Mouse (Mus musculus) midbrain, embryonic 10.5 days (tissue): Measurements from ENCODE around the gene Ofd1. TPM values are rescaled to one million over a fixed set of nuclear protein-coding genes. Genes with fewer than 3 reads are reported as not detected.

Experiments used
- DNase-seq: peaks from one replicate; pipeline ENCODE4 v3.0.0-alpha.2; 2017; ENCODE audit warnings: low spot score
- H3K27ac ChIP-seq: fragments of 300-500 bp; sonication (generic); replicated peaks from 2 replicates; pipeline ENCODE4 v1.5.1; 2016; ENCODE audit warnings: mild to moderate bottlenecking
- H3K27me3 ChIP-seq: fragments of 300-500 bp; sonication (generic); 2 replicates; pipeline ENCODE4 v1.6.1; 2016; ENCODE audit warnings: low read depth, mild to moderate bottlenecking; ENCODE audit not compliant: poor library complexity, severe bottlenecking
- H3K36me3 ChIP-seq: fragments of 300-500 bp; sonication (generic); 2 replicates; pipeline ENCODE4 v1.6.1; 2016; ENCODE audit warnings: mild to moderate bottlenecking, moderate library complexity
- H3K4me1 ChIP-seq: fragments of 300-500 bp; sonication (generic); 2 replicates; pipeline ENCODE4 v1.6.1; 2016
- H3K4me3 ChIP-seq: fragments of 300-500 bp; sonication (generic); 2 replicates; pipeline ENCODE4 v1.5.1; 2016; ENCODE audit warnings: mild to moderate bottlenecking, moderate library complexity
- H3K9me3 ChIP-seq: fragments of 300-500 bp; sonication (generic); replicated peaks from 2 replicates; pipeline ENCODE4 v1.6.1; 2016; ENCODE audit warnings: mild to moderate bottlenecking
- WGBS: fragments of 180-500 bp; shearing (Covaris S2); methylation state at CpG from one replicate; pipeline ENCODE4 v1.1.7; 2016; 5-methylcytosine and 5-hydroxymethylcytosine counted together
- polyA plus RNA-seq: library from polyadenylated mRNA; unstranded; fragments of >200 nt; fragmentation: Nextera tagmentation; extraction: Ambion mirVana; gene quantifications from 2 replicates; pipeline ENCODE4 v1.2.1, GENCODE M21; 2016

Gene Ofd1
- polyA plus RNA-seq, 1 experiment from 2014 or later, result 6.6 TPM

- peaks cover 30% of the 10 kb centered on the region for H3K27me3 ChIP-seq
- WGBS, result 80% methylated on average over 6 of the region's 6 CpGs
- DNase-seq, result peak; percentile 13
Observed at GRCm38 (mm10) chrX:166416196-166416595, 24.3 kb downstream of the Ofd1 start.

GRCm38 (mm10) chrX:166407865-166408264 lies 32.6 kb downstream of the Ofd1 start:
- DNase-seq, result no peak
- H3K27ac ChIP-seq, result no peak overlapping the region
- no peaks in the 10 kb centered on the region for H3K4me1 ChIP-seq
- no peak overlapping the region for H3K4me3 ChIP-seq
- H3K9me3 ChIP-seq, result no peaks in the 10 kb centered on the region
- H3K36me3 ChIP-seq, result peaks cover 46% of the 10 kb centered on the region
- peaks cover 94% of the 10 kb centered on the region for H3K27me3 ChIP-seq

More at GRCm38 (mm10) chrX:166416196-166416595, 24.3 kb downstream of the Ofd1 start:
- Histone ChIP-seq H3K9me3 (no peaks in the 10 kb centered on the region), H3K36me3 (peaks cover 10% of the 10 kb centered on the region; the same call in 1 of the 2 replicates), H3K27ac (no peak overlapping the region), H3K4me1 (no peaks in the 10 kb centered on the region), H3K4me3 (no peak overlapping the region)

GRCm38 (mm10) chrX:166393753-166394152 lies 46.8 kb downstream of the Ofd1 start:
- Histone ChIP-seq H3K27ac (no peak overlapping the region), H3K4me1 (no peaks in the 10 kb centered on the region), H3K4me3 (no peak overlapping the region), H3K36me3 (0 out of 2 replicates have a peak, but pooled peaks cover 5% of the 10 kb centered on the region), H3K9me3 (no peaks in the 10 kb centered on the region), H3K27me3 (peaks cover 85% of the 10 kb centered on the region)
- DNase-seq, result no peak
- WGBS, result 70% methylated on average over 1 of the region's 1 CpGs

GRCm38 (mm10) chrX:166386656-166387055 lies 53.8 kb downstream of the Ofd1 start:
- WGBS, result 91% methylated on average over 6 of the region's 6 CpGs
- Histone ChIP-seq H3K36me3 (peaks cover 22% of the 10 kb centered on the region), H3K27ac (no peak overlapping the region), H3K4me1 (no peaks in the 10 kb centered on the region), H3K9me3 (no peaks in the 10 kb centered on the region), H3K4me3 (no peak overlapping the region), H3K27me3 (peaks cover 94% of the 10 kb centered on the region)
- DNase-seq, result no peak

- H3K27me3 ChIP-seq, result peaks cover 94% of the 10 kb centered on the region
Observed at GRCm38 (mm10) chrX:166384935-166385334, 55.6 kb downstream of the Ofd1 start.

GRCm38 (mm10) chrX:166383606-166384005 lies 56.9 kb downstream of the Ofd1 start:
- no peak for DNase-seq
- WGBS, result 85% methylated on average over 2 of the region's 2 CpGs
- peaks cover 47% of the 10 kb centered on the region for H3K36me3 ChIP-seq
- no peaks in the 10 kb centered on the region for H3K9me3 ChIP-seq
- H3K4me1 ChIP-seq, result no peaks in the 10 kb centered on the region
- H3K27me3 ChIP-seq, result peaks cover 98% of the 10 kb centered on the region
- H3K27ac ChIP-seq, result no peak overlapping the region
- no peak overlapping the region for H3K4me3 ChIP-seq

More at GRCm38 (mm10) chrX:166384935-166385334, 55.6 kb downstream of the Ofd1 start:
- Histone ChIP-seq H3K9me3 (no peaks in the 10 kb centered on the region), H3K4me1 (no peaks in the 10 kb centered on the region), H3K4me3 (no peak overlapping the region), H3K27ac (no peak overlapping the region), H3K36me3 (peaks cover 33% of the 10 kb centered on the region)
- WGBS, result 83% methylated on average over 3 of the region's 3 CpGs
- no peak for DNase-seq

GRCm38 (mm10) chrX:166378652-166379051 lies 61.9 kb downstream of the Ofd1 start:
- H3K27ac ChIP-seq, result no peak overlapping the region
- no peaks in the 10 kb centered on the region for H3K9me3 ChIP-seq
- peaks cover 100% of the 10 kb centered on the region for H3K27me3 ChIP-seq
- H3K36me3 ChIP-seq, result peaks cover 76% of the 10 kb centered on the region
- 87% methylated on average over 5 of the region's 5 CpGs for WGBS
- H3K4me3 ChIP-seq, result no peak overlapping the region
- no peak for DNase-seq
- no peaks in the 10 kb centered on the region for H3K4me1 ChIP-seq

GRCm38 (mm10) chrX:166376681-166377328 lies 63.7 kb downstream of the Ofd1 start:
- peaks cover 60% of the 10 kb centered on the region for H3K36me3 ChIP-seq
- H3K27ac ChIP-seq, result no peak overlapping the region
- no peak for DNase-seq
- no peaks in the 10 kb centered on the region for H3K4me1 ChIP-seq
- H3K27me3 ChIP-seq, result peaks cover 99% of the 10 kb centered on the region
- no peak overlapping the region for H3K4me3 ChIP-seq
- H3K9me3 ChIP-seq, result no peaks in the 10 kb centered on the region
- 86% methylated on average over 9 of the region's 9 CpGs for WGBS

GRCm38 (mm10) chrX:166365458-166366213 lies 74.9 kb downstream of the Ofd1 start:
- H3K27me3 ChIP-seq, result peaks cover 95% of the 10 kb centered on the region
- no peak overlapping the region for H3K27ac ChIP-seq
- H3K4me1 ChIP-seq, result 0 out of 2 replicates have a peak, but pooled peaks cover 4% of the 10 kb centered on the region
- DNase-seq, result no peak
- H3K9me3 ChIP-seq, result no peaks in the 10 kb centered on the region
- H3K4me3 ChIP-seq, result no peak overlapping the region
- 76% methylated on average over 8 of the region's 8 CpGs for WGBS
- 0 out of 2 replicates have a peak, but pooled peaks cover 7% of the 10 kb centered on the region for H3K36me3 ChIP-seq

GRCm38 (mm10) chrX:166360455-166360854 lies 80.0 kb downstream of the Ofd1 start:
- Histone ChIP-seq H3K36me3 (peaks cover 21% of the 10 kb centered on the region), H3K27ac (no peak overlapping the region), H3K9me3 (no peaks in the 10 kb centered on the region), H3K27me3 (peaks cover 95% of the 10 kb centered on the region), H3K4me3 (no peak overlapping the region), H3K4me1 (no peaks in the 10 kb centered on the region)
- no peak for DNase-seq
- 87% methylated on average over 4 of the region's 4 CpGs for WGBS

- Histone ChIP-seq H3K4me3 (no peak overlapping the region), H3K4me1 (no peaks in the 10 kb centered on the region), H3K27ac (no peak overlapping the region), H3K27me3 (peaks cover 95% of the 10 kb centered on the region), H3K9me3 (no peaks in the 10 kb centered on the region), H3K36me3 (peaks cover 21% of the 10 kb centered on the region)
- no peak for DNase-seq
- 82% methylated on average over 2 of the region's 2 CpGs for WGBS
Observed at GRCm38 (mm10) chrX:166359927-166360440, 80.5 kb downstream of the Ofd1 start.

GRCm38 (mm10) chrX:166358955-166359354 lies 81.5 kb downstream of the Ofd1 start:
- H3K4me3 ChIP-seq, result no peak overlapping the region
- DNase-seq, result no peak
- 72% methylated on average over 2 of the region's 2 CpGs for WGBS
- H3K36me3 ChIP-seq, result peaks cover 21% of the 10 kb centered on the region
- H3K4me1 ChIP-seq, result no peaks in the 10 kb centered on the region
- no peaks in the 10 kb centered on the region for H3K9me3 ChIP-seq
- no peak overlapping the region for H3K27ac ChIP-seq
- peaks cover 98% of the 10 kb centered on the region for H3K27me3 ChIP-seq

- H3K9me3 ChIP-seq, result no peaks in the 10 kb centered on the region
- WGBS, result 89% methylated on average over 3 of the region's 3 CpGs
- H3K27ac ChIP-seq, result no peak overlapping the region
- peaks cover 21% of the 10 kb centered on the region for H3K36me3 ChIP-seq
- no peak overlapping the region for H3K4me3 ChIP-seq
- DNase-seq, result no peak
- H3K4me1 ChIP-seq, result no peaks in the 10 kb centered on the region
- peaks cover 99% of the 10 kb centered on the region for H3K27me3 ChIP-seq
Observed at GRCm38 (mm10) chrX:166356276-166356675, 84.2 kb downstream of the Ofd1 start.
